Mouse (Mus musculus): ENCODE measurements at regions not wholly inside any gene's neighbourhood (a gene's known extent, or its start where the extent isn't known, plus 50 kb on each side); places are given as distances from the start of the nearest gene placed in this dataset.
"Not testable (repeated sequence)": the region's sequence is repeated elsewhere in the genome, so short reads cannot be mapped to it uniquely, and the experiment has no call there.

DNA sequence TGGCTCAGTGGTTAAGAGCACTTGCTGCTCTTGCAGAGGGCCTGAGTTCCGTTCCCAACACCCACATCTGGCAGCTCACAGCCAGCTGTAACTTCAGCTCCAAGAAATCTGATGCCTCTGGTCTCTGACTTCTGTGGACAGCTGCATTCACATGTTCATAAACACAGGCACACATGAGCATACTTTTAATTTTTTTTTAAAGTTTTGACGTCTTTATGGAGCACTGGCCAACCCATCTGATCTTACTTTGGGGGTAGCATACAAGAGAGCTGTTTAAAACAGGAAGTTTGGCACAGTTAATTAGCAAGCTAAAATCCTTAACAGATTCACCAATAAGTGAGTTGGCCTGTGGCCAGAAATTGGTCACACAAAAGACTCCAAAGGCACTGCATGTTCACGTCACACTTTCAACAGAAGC lies 81.2 kb upstream of the Atl2 start:
- no peaks in the 10 kb centered on the region for H3K79me2 ChIP-seq (ENCODE audit: control insufficient read depth, insufficient read depth)
- H3K4me3 ChIP-seq: no peak overlapping the region
- H3ac ChIP-seq (ENCODE audit: control insufficient read depth, insufficient read length): no peak overlapping the region
- H3K27me3 ChIP-seq (ENCODE audit: control insufficient read depth, insufficient read depth, insufficient read length): no peaks in the 10 kb centered on the region
- TF ChIP-seq MYOD1 (IDR thresholded peaks at IDR 0.05; ENCODE audit: control insufficient read depth in 1 of 3, insufficient read length in 2 of 3, low read depth in 2 of 3) (peak; percentile 72 to 84 (median 77)), REST (IDR thresholded peaks at IDR 0.05; ENCODE audit: insufficient read depth, insufficient read length) (no peak), MYOG (IDR thresholded peaks at IDR 0.05; ENCODE audit: control insufficient read depth in 1 of 3, insufficient read depth in 1 of 3, insufficient read length in 2 of 3, low read depth in 2 of 3) (peak in 2 of 3 experiments; percentile 17 to 24)
- H3K36me3 ChIP-seq (ENCODE audit: control insufficient read depth, insufficient read depth): no peaks in the 10 kb centered on the region
- peak overlapping the region; percentile 60 for H3K4me2 ChIP-seq (ENCODE audit: low read depth)

DNA sequence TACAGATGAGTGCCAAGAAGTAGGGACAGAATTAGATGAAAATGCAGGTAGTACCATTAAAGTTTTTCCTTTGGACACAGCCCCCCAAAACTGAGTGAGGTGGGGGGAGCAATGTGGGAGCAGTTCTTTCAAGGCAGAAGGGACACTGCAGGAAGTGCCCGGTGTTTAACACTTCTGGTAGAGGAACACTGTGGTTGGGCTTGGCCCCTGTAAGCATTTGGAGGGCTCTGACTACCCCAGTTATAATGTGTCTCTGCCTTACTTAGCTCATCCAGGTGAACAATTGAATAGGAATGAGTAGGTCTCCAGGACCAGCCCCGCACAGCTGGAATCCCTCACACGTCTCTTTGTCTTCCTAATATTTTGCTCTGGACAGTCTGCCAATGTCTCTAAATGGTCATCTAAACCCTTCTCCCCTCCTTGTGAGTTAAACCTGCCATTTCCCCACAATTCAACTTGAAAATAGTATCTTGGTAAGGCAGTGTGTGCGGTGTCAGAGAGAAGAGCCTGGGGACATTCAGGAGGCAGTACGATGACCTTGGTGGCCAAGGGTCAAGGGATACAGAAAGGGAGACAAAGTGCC lies 80.7 kb upstream of the Atl2 start:
- no peaks in the 10 kb centered on the region for H3K36me3 ChIP-seq (ENCODE audit: control insufficient read depth, insufficient read depth)
- H3K4me2 ChIP-seq (ENCODE audit: low read depth): no peak overlapping the region
- H3K4me3 ChIP-seq: no peak overlapping the region
- no peaks in the 10 kb centered on the region for H3K79me2 ChIP-seq (ENCODE audit: control insufficient read depth, insufficient read depth)
- H3K27me3 ChIP-seq (ENCODE audit: control insufficient read depth, insufficient read depth, insufficient read length): peaks cover under 1% of the 10 kb centered on the region
- no peak overlapping the region for H3ac ChIP-seq (ENCODE audit: control insufficient read depth, insufficient read length)
- no peak for TF ChIP-seq TCF12 (IDR thresholded peaks at IDR 0.05; ENCODE audit: insufficient read depth, poor library complexity, severe bottlenecking)
- TF ChIP-seq MAX (IDR thresholded peaks at IDR 0.05; ENCODE audit: low read depth): no peak
- no peak for TF ChIP-seq USF1 (IDR thresholded peaks at IDR 0.05; ENCODE audit: low read depth)
- no peak for TF ChIP-seq CEBPB (IDR thresholded peaks at IDR 0.05; ENCODE audit: insufficient read depth, poor library complexity, severe bottlenecking)
- TF ChIP-seq REST (IDR thresholded peaks at IDR 0.05; ENCODE audit: insufficient read depth, insufficient read length): no peak
- TF ChIP-seq MYOD1 (IDR thresholded peaks at IDR 0.05; ENCODE audit: control insufficient read depth in 1 of 3, insufficient read length in 2 of 3, low read depth in 2 of 3): no peak
- TF ChIP-seq POLR2A (IDR thresholded peaks at IDR 0.05; ENCODE audit: insufficient read length, low read depth): no peak
- TF ChIP-seq MYOG (IDR thresholded peaks at IDR 0.05; ENCODE audit: control insufficient read depth in 1 of 3, insufficient read depth in 1 of 3, insufficient read length in 2 of 3, low read depth in 2 of 3): no peak
- no peak for TF ChIP-seq E2F4 (IDR thresholded peaks at IDR 0.05; ENCODE audit: insufficient read depth)
- no peak for TF ChIP-seq SRF (IDR thresholded peaks at IDR 0.05; ENCODE audit: control insufficient read depth, insufficient read length, low read depth)
- TF ChIP-seq POLR2AphosphoS2 (IDR thresholded peaks at IDR 0.05; ENCODE audit: insufficient read length, low read depth): no peak

DNA sequence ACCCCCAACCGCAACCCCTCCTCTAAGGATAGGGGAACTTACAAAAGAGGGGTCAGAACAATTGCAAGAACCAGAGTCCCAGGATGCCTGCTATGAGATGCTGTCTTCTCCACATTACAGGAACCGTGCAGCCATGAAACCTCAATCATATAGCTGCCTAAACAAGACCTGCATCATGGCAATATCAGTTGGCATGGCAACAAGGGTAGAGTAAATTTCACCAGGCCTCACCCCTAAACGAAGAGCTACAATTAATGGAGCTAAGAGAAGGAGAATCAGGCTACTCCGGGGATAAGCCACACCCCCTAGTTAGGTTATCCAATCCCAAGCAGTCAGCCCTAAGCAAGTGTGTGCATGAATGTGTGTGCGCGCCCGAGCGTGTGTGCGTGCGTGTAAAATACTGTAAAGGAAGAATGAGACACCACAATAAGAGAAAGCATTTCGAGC lies 80.1 kb upstream of the Atl2 start:
- no peak for TF ChIP-seq POLR2A (IDR thresholded peaks at IDR 0.05; ENCODE audit: insufficient read length, low read depth)
- TF ChIP-seq MAX (IDR thresholded peaks at IDR 0.05; ENCODE audit: low read depth): no peak
- TF ChIP-seq TCF12 (IDR thresholded peaks at IDR 0.05; ENCODE audit: insufficient read depth, poor library complexity, severe bottlenecking): no peak
- TF ChIP-seq SRF (IDR thresholded peaks at IDR 0.05; ENCODE audit: control insufficient read depth, insufficient read length, low read depth): no peak
- no peak for TF ChIP-seq POLR2AphosphoS2 (IDR thresholded peaks at IDR 0.05; ENCODE audit: insufficient read length, low read depth)
- TF ChIP-seq TCF3 (IDR thresholded peaks at IDR 0.05; ENCODE audit: insufficient read length, low read depth): no peak
- no peak for TF ChIP-seq E2F4 (IDR thresholded peaks at IDR 0.05; ENCODE audit: insufficient read depth)
- no peak for TF ChIP-seq REST (IDR thresholded peaks at IDR 0.05; ENCODE audit: insufficient read depth, insufficient read length)
- TF ChIP-seq MYOD1 (IDR thresholded peaks at IDR 0.05; ENCODE audit: control insufficient read depth in 1 of 3, insufficient read length in 2 of 3, low read depth in 2 of 3): no peak
- H3K79me2 ChIP-seq (ENCODE audit: control insufficient read depth, insufficient read depth): no peaks in the 10 kb centered on the region
- H3K27me3 ChIP-seq (ENCODE audit: control insufficient read depth, insufficient read depth, insufficient read length): peaks cover 7% of the 10 kb centered on the region
- H3K4me3 ChIP-seq: no peak overlapping the region
- H3K4me2 ChIP-seq (ENCODE audit: low read depth): no peak overlapping the region
- H3K36me3 ChIP-seq (ENCODE audit: control insufficient read depth, insufficient read depth): no peaks in the 10 kb centered on the region
- no peak overlapping the region for H3ac ChIP-seq (ENCODE audit: control insufficient read depth, insufficient read length)

DNA sequence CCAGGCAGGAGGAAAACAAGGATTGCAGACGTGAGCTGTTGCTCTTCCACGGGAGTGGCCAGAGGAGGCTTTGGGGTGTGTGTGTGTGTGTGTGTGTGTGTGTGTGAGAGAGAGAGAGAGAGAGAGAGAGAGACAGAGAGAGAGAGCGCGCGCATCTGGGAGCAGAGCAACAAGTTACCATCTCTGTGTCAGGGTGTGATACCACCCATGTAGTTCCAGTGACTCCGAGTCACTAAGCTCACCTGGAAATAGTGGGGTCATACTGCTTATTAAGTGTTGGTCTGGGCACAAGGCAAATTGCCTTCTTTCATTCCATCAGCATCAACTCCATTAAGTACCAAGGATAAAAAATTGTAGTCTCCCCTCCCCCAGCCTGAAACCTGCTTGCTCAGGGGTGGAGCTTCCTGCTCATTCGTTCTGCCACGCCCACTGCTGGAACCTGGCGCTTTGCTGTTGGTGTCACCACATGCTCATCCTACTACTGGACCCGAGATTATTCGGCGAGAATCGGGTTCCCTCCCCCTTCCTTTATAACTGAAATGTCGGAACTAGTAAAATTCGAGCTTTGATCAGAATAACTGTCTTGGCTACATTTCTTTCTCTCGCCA lies 79.3 kb upstream of the Atl2 start:
- not testable (repeated sequence) for H3K4me2 ChIP-seq (ENCODE audit: low read depth); H3K36me3 ChIP-seq (ENCODE audit: control insufficient read depth, insufficient read depth); H3K4me3 ChIP-seq; H3ac ChIP-seq (ENCODE audit: control insufficient read depth, insufficient read length); H3K27me3 ChIP-seq (ENCODE audit: control insufficient read depth, insufficient read depth, insufficient read length); H3K79me2 ChIP-seq (ENCODE audit: control insufficient read depth, insufficient read depth)

DNA sequence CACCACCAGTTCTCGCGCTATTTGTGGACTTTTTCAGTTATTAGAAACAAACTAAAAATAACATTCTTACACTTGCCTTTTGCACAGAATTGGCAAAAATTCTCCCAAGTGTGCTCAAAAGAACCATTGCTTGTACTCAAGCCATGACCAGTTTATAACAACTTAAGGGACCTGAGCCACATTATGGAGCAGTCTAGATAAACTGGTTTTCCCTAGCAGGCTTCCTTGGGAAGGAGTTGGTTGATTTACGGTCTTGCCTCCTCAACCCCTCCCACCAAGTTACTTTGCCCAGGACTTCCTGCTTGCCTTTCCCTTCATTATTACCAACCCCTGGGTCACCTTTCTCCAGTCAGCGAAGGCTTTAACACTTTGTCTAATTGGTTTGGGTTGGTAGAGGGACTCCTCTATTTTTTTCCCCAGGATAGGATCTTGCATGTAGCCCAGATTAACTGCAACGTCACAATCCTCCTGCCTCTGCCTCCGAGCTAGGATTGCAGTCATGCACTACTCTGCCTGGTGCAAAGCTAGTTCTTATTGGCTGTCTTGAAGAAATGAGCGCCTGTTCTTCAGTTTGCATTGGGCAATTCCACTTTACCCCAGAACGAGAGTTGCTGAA lies 75.9 kb upstream of the Atl2 start:
- Histone ChIP-seq H3K4me2 (ENCODE audit: low read depth) (no peak overlapping the region), H3K36me3 (ENCODE audit: control insufficient read depth, insufficient read depth) (no peaks in the 10 kb centered on the region), H3K27me3 (ENCODE audit: control insufficient read depth, insufficient read depth, insufficient read length) (peaks cover 31% of the 10 kb centered on the region), H3K79me2 (ENCODE audit: control insufficient read depth, insufficient read depth) (no peaks in the 10 kb centered on the region), H3K4me3 (no peak overlapping the region), H3ac (ENCODE audit: control insufficient read depth, insufficient read length) (no peak overlapping the region)
- no peak for TF ChIP-seq TCF12 (IDR thresholded peaks at IDR 0.05; ENCODE audit: insufficient read depth, poor library complexity, severe bottlenecking)

All from myocyte (in vitro differentiated cells).